Mouse (Mus musculus) monocyte, adult 5-6 weeks (primary cell): ENCODE measurements around the gene Hrk. TPM values are rescaled to one million over a fixed set of nuclear protein-coding genes. Genes with fewer than 3 reads are reported as not detected.

ENCODE experiments used
- ATAC-seq: fragments of 153-309, 156-312 bp; replicated peaks from 2 replicates; pipeline ENCODE4 v1.8.0; 2017; ENCODE audit warnings: mild to moderate bottlenecking; ENCODE audit not compliant: low TSS enrichment, insufficient number of reproducible peaks, severe bottlenecking, poor library complexity, low FRiP score
- total RNA-seq: library from RNA; stranded (forward); fragments of 200-1000, 200-491, 200-594 nt; gene quantifications from 3 replicates; pipeline ENCODE4 v1.2.3, GENCODE M21; 2017

The Hrk gene
- total RNA-seq, 1 experiment from 2014 or later: not detected

- ATAC-seq: no peak
These were observed 40.4 kb downstream of the Hrk start for GRCm38 (mm10) chr5:118204675-118205440.

GRCm38 (mm10) chr5:118205852-118206251 lies 41.4 kb downstream of the Hrk start:
- ATAC-seq: no peak

GRCm38 (mm10) chr5:118214012-118214411 lies 49.6 kb downstream of the Hrk start:
- no peak for ATAC-seq

GRCm38 (mm10) chr5:118214418-118215154 lies 50.1 kb downstream of the Hrk start:
- ATAC-seq: no peak

GRCm38 (mm10) chr5:118217410-118217809 lies 53.0 kb downstream of the Hrk start:
- ATAC-seq: no peak

- no peak for ATAC-seq
These were observed 58.8 kb downstream of the Hrk start for GRCm38 (mm10) chr5:118223142-118223757.

GRCm38 (mm10) chr5:118230071-118230611 lies 65.7 kb downstream of the Hrk start:
- no peak for ATAC-seq

- no peak for ATAC-seq
These were observed 72.4 kb downstream of the Hrk start for GRCm38 (mm10) chr5:118236891-118237290.

Other genes with a start within 250 kb of the Hrk start
- 7.4 to 11.1 TPM (median 10.7 TPM) in 3 replicates for gene Fbxo21, start 187.9 kb upstream of the Hrk start, total RNA-seq
- gene Tesc, start 136.9 kb upstream of the Hrk start, total RNA-seq: 1.9 to 6.9 TPM (median 2.7 TPM) in 3 replicates
- 10.3 to 18.2 TPM (median 12.6 TPM) in 3 replicates for gene Fbxw8, start 9.2 kb upstream of the Hrk start, total RNA-seq
- gene Rnft2, start 80.5 kb downstream of the Hrk start, total RNA-seq: not detected in 3 replicates
- 4.5 to 6.2 TPM (median 4.9 TPM) in 3 replicates for gene 2410131K14Rik, start 80.6 kb downstream of the Hrk start, total RNA-seq